Mouse (Mus musculus): ENCODE measurements at regions not wholly inside any gene's neighbourhood (a gene's known extent, or its start where the extent isn't known, plus 50 kb on each side); places are given as distances from the start of the nearest gene placed in this dataset.

- no peak overlapping the region for H3K9ac ChIP-seq (ENCODE audit: low read length)
- no peak overlapping the region for H3K4me2 ChIP-seq (ENCODE audit: low read depth, low read length)
- no peaks in the 10 kb centered on the region for H3K9me3 ChIP-seq (replicated peaks; ENCODE audit: control insufficient read depth, low read length)
- WGBS: 22% methylated on average over 3 of the region's 3 CpGs
- no peak overlapping the region for H3K27ac ChIP-seq (ENCODE audit: low read length)
- H3K27me3 ChIP-seq (ENCODE audit: control insufficient read depth, insufficient read depth, low read length): no peaks in the 10 kb centered on the region
- no peaks in the 10 kb centered on the region for H3K4me1 ChIP-seq (ENCODE audit: control insufficient read depth, insufficient read depth, low read length)
- H3K4me3 ChIP-seq (replicated peaks; ENCODE audit: low read length): no peak overlapping the region
- no peak for ATAC-seq (ENCODE audit: insufficient read depth, low FRiP score)
- H3K36me3 ChIP-seq (ENCODE audit: control insufficient read depth, insufficient read depth, low read length): no peaks in the 10 kb centered on the region
These were observed 1708.7 kb upstream of the Slc10a2 start for GRCm38 (mm10) chr8:6813816-6814215.

DNA sequence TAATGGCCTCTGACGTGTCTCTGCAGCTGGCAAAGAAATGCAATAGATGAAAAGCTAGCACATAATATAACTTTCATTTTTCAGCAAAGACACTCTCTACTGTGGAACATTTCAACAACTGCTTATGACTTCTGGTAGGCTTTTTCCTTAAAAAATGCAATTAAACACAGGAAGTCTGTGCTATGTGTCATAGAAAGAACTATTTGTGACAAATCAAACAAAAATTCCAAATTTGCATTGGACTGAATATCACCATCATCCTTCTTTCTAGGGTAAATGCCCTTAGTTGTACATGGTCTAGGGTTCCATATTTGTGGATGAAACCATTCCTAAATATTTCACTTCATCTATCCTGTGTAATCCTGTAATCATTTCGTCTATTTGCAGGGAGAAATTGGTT is 1702.0 kb upstream of the Slc10a2 start:
- no peaks in the 10 kb centered on the region for H3K9me3 ChIP-seq (replicated peaks; ENCODE audit: control insufficient read depth, low read length)
- no peak overlapping the region for H3K4me2 ChIP-seq (ENCODE audit: low read depth, low read length)
- no peaks in the 10 kb centered on the region for H3K27me3 ChIP-seq (ENCODE audit: control insufficient read depth, insufficient read depth, low read length)
- H3K27ac ChIP-seq (ENCODE audit: low read length): no peak overlapping the region
- WGBS: 56% methylated on average over 2 of the region's 2 CpGs
- no peaks in the 10 kb centered on the region for H3K36me3 ChIP-seq (ENCODE audit: control insufficient read depth, insufficient read depth, low read length)
- no peak overlapping the region for H3K4me3 ChIP-seq (replicated peaks; ENCODE audit: low read length)
- H3K9ac ChIP-seq (ENCODE audit: low read length): no peak overlapping the region
- H3K4me1 ChIP-seq (ENCODE audit: control insufficient read depth, insufficient read depth, low read length): no peaks in the 10 kb centered on the region
- ATAC-seq (ENCODE audit: insufficient read depth, low FRiP score): no peak

DNA sequence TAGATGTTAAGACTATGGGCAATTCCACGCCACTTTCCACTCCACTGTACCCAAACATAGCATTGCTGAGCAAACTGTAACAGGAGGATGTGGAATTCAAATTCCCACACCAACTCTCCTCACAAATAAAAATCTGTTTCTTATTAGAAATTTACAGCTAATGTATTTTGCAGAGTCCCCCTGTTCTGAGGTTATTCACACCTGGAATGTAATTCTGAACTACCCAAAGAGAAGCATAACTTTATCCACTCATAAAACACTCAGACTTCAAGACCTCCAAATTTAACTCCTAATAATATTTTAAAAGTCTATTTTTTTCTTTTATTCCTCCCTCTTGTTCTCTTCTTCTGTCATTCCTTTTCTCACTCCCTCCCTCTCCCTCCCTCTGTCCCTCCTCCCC is 1698.0 kb upstream of the Slc10a2 start:
- WGBS: 71% methylated on average over 1 of the region's 1 CpGs
- Histone ChIP-seq H3K4me3 (replicated peaks; ENCODE audit: low read length) (no peak overlapping the region), H3K9ac (ENCODE audit: low read length) (no peak overlapping the region), H3K27ac (ENCODE audit: low read length) (no peak overlapping the region), H3K36me3 (ENCODE audit: control insufficient read depth, insufficient read depth, low read length) (no peaks in the 10 kb centered on the region), H3K27me3 (ENCODE audit: control insufficient read depth, insufficient read depth, low read length) (no peaks in the 10 kb centered on the region), H3K4me1 (ENCODE audit: control insufficient read depth, insufficient read depth, low read length) (no peaks in the 10 kb centered on the region), H3K9me3 (replicated peaks; ENCODE audit: control insufficient read depth, low read length) (no peaks in the 10 kb centered on the region), H3K4me2 (ENCODE audit: low read depth, low read length) (no peak overlapping the region)
- ATAC-seq (ENCODE audit: insufficient read depth, low FRiP score): no peak

DNA sequence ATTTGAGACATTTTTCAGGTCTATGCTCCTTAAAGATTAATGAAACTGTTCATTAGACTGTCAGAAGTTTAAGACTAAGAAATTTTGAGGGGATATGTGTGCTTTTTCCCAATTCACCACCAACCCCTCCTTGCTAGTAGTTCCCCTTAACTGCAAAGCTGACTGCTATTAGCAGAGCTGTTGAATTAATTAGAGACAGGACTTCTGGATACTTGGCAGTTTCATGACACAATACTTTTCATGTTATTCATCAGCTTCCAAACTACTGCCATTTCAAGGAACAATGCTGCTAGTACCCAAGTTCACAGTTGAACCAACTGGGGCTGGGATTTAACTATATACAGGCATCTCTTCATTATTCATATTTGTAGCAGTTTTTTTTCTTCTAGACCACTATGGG is 1695.9 kb upstream of the Slc10a2 start:
- Histone ChIP-seq H3K4me3 (replicated peaks; ENCODE audit: low read length) (no peak overlapping the region), H3K9me3 (replicated peaks; ENCODE audit: control insufficient read depth, low read length) (no peaks in the 10 kb centered on the region), H3K27me3 (ENCODE audit: control insufficient read depth, insufficient read depth, low read length) (no peaks in the 10 kb centered on the region), H3K9ac (ENCODE audit: low read length) (no peak overlapping the region), H3K4me1 (ENCODE audit: control insufficient read depth, insufficient read depth, low read length) (no peaks in the 10 kb centered on the region), H3K36me3 (ENCODE audit: control insufficient read depth, insufficient read depth, low read length) (no peaks in the 10 kb centered on the region), H3K27ac (ENCODE audit: low read length) (no peak overlapping the region), H3K4me2 (ENCODE audit: low read depth, low read length) (no peak overlapping the region)
- no peak for ATAC-seq (ENCODE audit: insufficient read depth, low FRiP score)

DNA sequence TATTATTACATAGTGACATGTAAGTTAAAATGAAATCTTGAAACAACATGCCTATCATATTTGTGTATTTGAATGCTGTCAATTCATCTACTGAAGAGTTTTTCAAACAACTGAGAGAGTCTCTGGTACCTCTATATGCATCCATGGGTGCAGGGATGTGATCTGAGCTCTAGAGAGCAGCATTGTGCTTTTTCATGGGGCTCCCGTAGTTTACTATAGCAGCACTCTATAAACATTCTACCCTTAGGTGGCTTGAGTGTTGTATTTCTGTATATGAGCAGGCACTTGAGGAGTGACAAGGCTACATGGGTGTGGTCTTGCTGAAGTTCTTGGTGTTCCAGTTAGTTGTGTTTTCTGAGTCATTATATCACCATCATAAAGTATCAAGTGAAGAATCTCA is 1683.9 kb upstream of the Slc10a2 start:
- Histone ChIP-seq H3K9me3 (replicated peaks; ENCODE audit: control insufficient read depth, low read length) (no peaks in the 10 kb centered on the region), H3K36me3 (ENCODE audit: control insufficient read depth, insufficient read depth, low read length) (no peaks in the 10 kb centered on the region), H3K4me2 (ENCODE audit: low read depth, low read length) (no peak overlapping the region), H3K4me1 (ENCODE audit: control insufficient read depth, insufficient read depth, low read length) (no peaks in the 10 kb centered on the region), H3K9ac (ENCODE audit: low read length) (no peak overlapping the region), H3K27me3 (ENCODE audit: control insufficient read depth, insufficient read depth, low read length) (no peaks in the 10 kb centered on the region), H3K27ac (ENCODE audit: low read length) (no peak overlapping the region), H3K4me3 (replicated peaks; ENCODE audit: low read length) (no peak overlapping the region)
- ATAC-seq (ENCODE audit: insufficient read depth, low FRiP score): no peak
- 69% methylated on average over 1 of the region's 1 CpGs for WGBS

- H3K9ac ChIP-seq (ENCODE audit: low read length): no peak overlapping the region
- H3K9me3 ChIP-seq (replicated peaks; ENCODE audit: control insufficient read depth, low read length): no peaks in the 10 kb centered on the region
- ATAC-seq (ENCODE audit: insufficient read depth, low FRiP score): no peak
- no peaks in the 10 kb centered on the region for H3K36me3 ChIP-seq (ENCODE audit: control insufficient read depth, insufficient read depth, low read length)
- no peak overlapping the region for H3K27ac ChIP-seq (ENCODE audit: low read length)
- no peaks in the 10 kb centered on the region for H3K4me1 ChIP-seq (ENCODE audit: control insufficient read depth, insufficient read depth, low read length)
- no peaks in the 10 kb centered on the region for H3K27me3 ChIP-seq (ENCODE audit: control insufficient read depth, insufficient read depth, low read length)
- H3K4me2 ChIP-seq (ENCODE audit: low read depth, low read length): no peak overlapping the region
- H3K4me3 ChIP-seq (replicated peaks; ENCODE audit: low read length): no peak overlapping the region
These were observed 1675.8 kb upstream of the Slc10a2 start for GRCm38 (mm10) chr8:6780983-6781382.

GRCm38 (mm10) chr8:6775103-6775502 is 1670.0 kb upstream of the Slc10a2 start:
- H3K27ac ChIP-seq (ENCODE audit: low read length): no peak overlapping the region
- no peak overlapping the region for H3K4me2 ChIP-seq (ENCODE audit: low read depth, low read length)
- WGBS: 62% methylated on average over 3 of the region's 3 CpGs
- H3K9ac ChIP-seq (ENCODE audit: low read length): no peak overlapping the region
- H3K36me3 ChIP-seq (ENCODE audit: control insufficient read depth, insufficient read depth, low read length): no peaks in the 10 kb centered on the region
- H3K27me3 ChIP-seq (ENCODE audit: control insufficient read depth, insufficient read depth, low read length): no peaks in the 10 kb centered on the region
- ATAC-seq (ENCODE audit: insufficient read depth, low FRiP score): no peak
- no peak overlapping the region for H3K4me3 ChIP-seq (replicated peaks; ENCODE audit: low read length)
- H3K4me1 ChIP-seq (ENCODE audit: control insufficient read depth, insufficient read depth, low read length): no peaks in the 10 kb centered on the region
- no peaks in the 10 kb centered on the region for H3K9me3 ChIP-seq (replicated peaks; ENCODE audit: control insufficient read depth, low read length)

- Histone ChIP-seq H3K9me3 (replicated peaks; ENCODE audit: control insufficient read depth, low read length) (no peaks in the 10 kb centered on the region), H3K4me3 (replicated peaks; ENCODE audit: low read length) (no peak overlapping the region), H3K27ac (ENCODE audit: low read length) (no peak overlapping the region), H3K36me3 (ENCODE audit: control insufficient read depth, insufficient read depth, low read length) (no peaks in the 10 kb centered on the region), H3K9ac (ENCODE audit: low read length) (no peak overlapping the region), H3K4me2 (ENCODE audit: low read depth, low read length) (no peak overlapping the region), H3K4me1 (ENCODE audit: control insufficient read depth, insufficient read depth, low read length) (no peaks in the 10 kb centered on the region), H3K27me3 (ENCODE audit: control insufficient read depth, insufficient read depth, low read length) (no peaks in the 10 kb centered on the region)
- WGBS: 72% methylated on average over 3 of the region's 3 CpGs
- ATAC-seq (ENCODE audit: insufficient read depth, low FRiP score): no peak
These were observed 1624.4 kb upstream of the Slc10a2 start for GRCm38 (mm10) chr8:6729571-6729970.

- Histone ChIP-seq H3K27ac (ENCODE audit: low read length) (no peak overlapping the region), H3K4me3 (replicated peaks; ENCODE audit: low read length) (no peak overlapping the region), H3K36me3 (ENCODE audit: control insufficient read depth, insufficient read depth, low read length) (no peaks in the 10 kb centered on the region), H3K9me3 (replicated peaks; ENCODE audit: control insufficient read depth, low read length) (no peaks in the 10 kb centered on the region), H3K9ac (ENCODE audit: low read length) (no peak overlapping the region), H3K4me1 (ENCODE audit: control insufficient read depth, insufficient read depth, low read length) (no peaks in the 10 kb centered on the region), H3K4me2 (ENCODE audit: low read depth, low read length) (no peak overlapping the region), H3K27me3 (ENCODE audit: control insufficient read depth, insufficient read depth, low read length) (no peaks in the 10 kb centered on the region)
- no peak for ATAC-seq (ENCODE audit: insufficient read depth, low FRiP score)
- WGBS: 50% methylated on average over 3 of the region's 3 CpGs
These were observed 1603.8 kb upstream of the Slc10a2 start for GRCm38 (mm10) chr8:6708886-6709449.

GRCm38 (mm10) chr8:6688595-6688994 is 1583.4 kb upstream of the Slc10a2 start:
- WGBS: 78% methylated on average over 4 of the region's 4 CpGs
- Histone ChIP-seq H3K27ac (ENCODE audit: low read length) (no peak overlapping the region), H3K9me3 (replicated peaks; ENCODE audit: control insufficient read depth, low read length) (no peaks in the 10 kb centered on the region), H3K4me1 (ENCODE audit: control insufficient read depth, insufficient read depth, low read length) (no peaks in the 10 kb centered on the region), H3K36me3 (ENCODE audit: control insufficient read depth, insufficient read depth, low read length) (no peaks in the 10 kb centered on the region), H3K9ac (ENCODE audit: low read length) (no peak overlapping the region), H3K4me2 (ENCODE audit: low read depth, low read length) (no peak overlapping the region), H3K27me3 (ENCODE audit: control insufficient read depth, insufficient read depth, low read length) (no peaks in the 10 kb centered on the region), H3K4me3 (replicated peaks; ENCODE audit: low read length) (no peak overlapping the region)
- ATAC-seq (ENCODE audit: insufficient read depth, low FRiP score): no peak
